Mouse (Mus musculus): ENCODE data around the gene Cpne4. TPM values are rescaled to one million over a fixed set of nuclear protein-coding genes. Genes with fewer than 3 reads are reported as not detected.

Cpne4 gene
- total and polyA plus RNA-seq, 3 experiments = not detected

- no peaks in the 10 kb centered on the region for H3K36me3 ChIP-seq (replicated peaks in 1 of 2; ENCODE audit: control insufficient read depth in 1 of 2, insufficient read depth in 1 of 2, low read length in 1 of 2)
- H3K4me3 ChIP-seq (replicated peaks in 1 of 3; ENCODE audit: low read depth in 2 of 3, low read length in 2 of 3, poor library complexity in 1 of 3) = no peak overlapping the region
- dilution Hi-C loops (cut with MboI; ENCODE audit: extremely low pct_ligation_motif_present, extremely low pct_unique_long_range_greater_than_20kb, low sequenced_read_pairs) = no loop called here
- H3K27ac ChIP-seq (ENCODE audit: insufficient read depth, low read depth) = no peak overlapping the region
- H3K4me2 ChIP-seq (ENCODE audit: insufficient read depth, low read depth, poor library complexity, severe bottlenecking) = no peak overlapping the region
- in situ Hi-C loops (cut with MboI; ENCODE audit: low pct_ligation_motif_present, low pct_unique_long_range_greater_than_20kb, low sequenced_read_pairs) = no loop called here
- H3K9me3 ChIP-seq (replicated peaks; ENCODE audit: low read length) = no peaks in the 10 kb centered on the region
- no peaks in the 10 kb centered on the region for H3K4me1 ChIP-seq (ENCODE audit: control insufficient read depth in 1 of 2, insufficient read depth in 2 of 2)
- TF ChIP-seq ELF1 (IDR thresholded peaks at IDR 0.05; ENCODE audit: low read depth, low read length) (no peak), SIN3A (IDR thresholded peaks at IDR 0.05; ENCODE audit: low read length) (no peak), IRF4 (IDR thresholded peaks at IDR 0.05; ENCODE audit: low read depth, low read length) (no peak), USF1 (IDR thresholded peaks at IDR 0.05; ENCODE audit: low read depth, low read length) (no peak), ZC3H11A (IDR thresholded peaks at IDR 0.05; ENCODE audit: low read depth, low read length) (no peak), ZMIZ1 (IDR thresholded peaks at IDR 0.05; ENCODE audit: low read depth, low read length) (no peak), NELFE (IDR thresholded peaks at IDR 0.05; ENCODE audit: low read depth, low read length) (no peak), POLR2AphosphoS2 (IDR thresholded peaks at IDR 0.05; ENCODE audit: low read depth, low read length) (no peak), HCFC1 (IDR thresholded peaks at IDR 0.05; ENCODE audit: low read depth, low read length) (no peak), PAX5 (IDR thresholded peaks at IDR 0.05; ENCODE audit: low read length) (no peak), GABPA (IDR thresholded peaks at IDR 0.05; ENCODE audit: insufficient replicate concordance, low read depth, low read length) (no peak), RCOR1 (conservative IDR thresholded peaks at IDR 0.05; ENCODE audit: low read depth, low read length) (no peak), UBTF (IDR thresholded peaks at IDR 0.05; ENCODE audit: low read depth, low read length) (no peak)
- DNase-seq (ENCODE audit: extremely low read depth) = no peak
- no peaks in the 10 kb centered on the region for H3K79me2 ChIP-seq (replicated peaks; ENCODE audit: control insufficient read depth, extremely low read depth, insufficient read depth, poor library complexity, severe bottlenecking)
- H3K27me3 ChIP-seq (replicated peaks) = no peaks in the 10 kb centered on the region
- H3K9ac ChIP-seq (ENCODE audit: insufficient read depth, low read depth) = no peak overlapping the region
Observed at GRCm38 (mm10) chr9:104777135-104777534, 230.0 kb downstream of the Cpne4 start.

DNA sequence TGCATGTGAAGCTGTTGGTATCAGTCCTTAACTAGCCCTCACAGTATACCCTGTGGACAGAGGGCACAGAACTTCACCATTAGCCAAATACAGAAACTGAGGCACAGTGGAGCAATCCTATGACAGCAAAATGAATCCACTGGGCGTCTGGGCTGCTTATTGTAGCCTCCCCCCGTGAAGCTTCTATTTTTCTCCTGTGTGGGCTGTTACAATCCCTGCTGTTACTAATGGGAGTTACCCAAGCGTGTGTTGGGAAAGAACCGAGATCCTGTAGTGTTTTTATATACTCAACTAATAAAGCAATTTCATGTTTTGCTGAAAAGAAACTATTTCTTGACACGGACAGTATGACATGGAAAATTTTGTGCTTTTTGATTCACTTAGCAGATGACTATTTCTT, 230.7 kb downstream of the Cpne4 start:
- no peak for DNase-seq (ENCODE audit: extremely low read depth)
- H3K4me1 ChIP-seq (ENCODE audit: control insufficient read depth in 1 of 2, insufficient read depth in 2 of 2) = no peaks in the 10 kb centered on the region
- H3K79me2 ChIP-seq (replicated peaks; ENCODE audit: control insufficient read depth, extremely low read depth, insufficient read depth, poor library complexity, severe bottlenecking) = no peaks in the 10 kb centered on the region
- H3K27me3 ChIP-seq (replicated peaks) = no peaks in the 10 kb centered on the region
- no peak overlapping the region for H3K4me3 ChIP-seq (replicated peaks in 1 of 3; ENCODE audit: low read depth in 2 of 3, low read length in 2 of 3, poor library complexity in 1 of 3)
- H3K27ac ChIP-seq (ENCODE audit: insufficient read depth, low read depth) = no peak overlapping the region
- no peaks in the 10 kb centered on the region for H3K9me3 ChIP-seq (replicated peaks; ENCODE audit: low read length)
- H3K9ac ChIP-seq (ENCODE audit: insufficient read depth, low read depth) = no peak overlapping the region
- TF ChIP-seq RCOR1 (conservative IDR thresholded peaks at IDR 0.05; ENCODE audit: low read depth, low read length) = no peak
- TF ChIP-seq ZKSCAN1 (IDR thresholded peaks at IDR 0.05; ENCODE audit: borderline replicate concordance, low read depth, low read length) = no peak
- TF ChIP-seq CTCF (conservative IDR thresholded peaks at IDR 0.05 in 1 of 2, IDR thresholded peaks at IDR 0.05 in 1 of 2; ENCODE audit: low read depth in 2 of 2, low read length in 2 of 2) = no peak
- in situ Hi-C loops (cut with MboI; ENCODE audit: low pct_ligation_motif_present, low pct_unique_long_range_greater_than_20kb, low sequenced_read_pairs) = no loop called here
- no peaks in the 10 kb centered on the region for H3K36me3 ChIP-seq (replicated peaks in 1 of 2; ENCODE audit: control insufficient read depth in 1 of 2, insufficient read depth in 1 of 2, low read length in 1 of 2)
- dilution Hi-C loops (cut with MboI; ENCODE audit: extremely low pct_ligation_motif_present, extremely low pct_unique_long_range_greater_than_20kb, low sequenced_read_pairs) = no loop called here
- H3K4me2 ChIP-seq (ENCODE audit: insufficient read depth, low read depth, poor library complexity, severe bottlenecking) = no peak overlapping the region

- in situ Hi-C loops (cut with MboI; ENCODE audit: low pct_ligation_motif_present, low pct_unique_long_range_greater_than_20kb, low sequenced_read_pairs) (no loop called here), dilution Hi-C loops (cut with MboI; ENCODE audit: extremely low pct_ligation_motif_present, extremely low pct_unique_long_range_greater_than_20kb, low sequenced_read_pairs) (no loop called here)
- DNase-seq (ENCODE audit: extremely low read depth) = no peak
- no peak overlapping the region for H3K4me3 ChIP-seq (replicated peaks in 1 of 3; ENCODE audit: low read depth in 2 of 3, low read length in 2 of 3, poor library complexity in 1 of 3)
- no peak overlapping the region for H3K27ac ChIP-seq (ENCODE audit: insufficient read depth, low read depth)
- H3K4me1 ChIP-seq (ENCODE audit: control insufficient read depth in 1 of 2, insufficient read depth in 2 of 2) = peaks cover 0 to 3% of the 10 kb centered on the region in 2 experiments; a peak in 1 of 4 replicates
- H3K79me2 ChIP-seq (replicated peaks; ENCODE audit: control insufficient read depth, extremely low read depth, insufficient read depth, poor library complexity, severe bottlenecking) = no peaks in the 10 kb centered on the region
- H3K9me3 ChIP-seq (replicated peaks; ENCODE audit: low read length) = no peaks in the 10 kb centered on the region
- H3K9ac ChIP-seq (ENCODE audit: insufficient read depth, low read depth) = no peak overlapping the region
- no peak overlapping the region for H3K4me2 ChIP-seq (ENCODE audit: insufficient read depth, low read depth, poor library complexity, severe bottlenecking)
- no peaks in the 10 kb centered on the region for H3K27me3 ChIP-seq (replicated peaks)
- H3K36me3 ChIP-seq (replicated peaks in 1 of 2; ENCODE audit: control insufficient read depth in 1 of 2, insufficient read depth in 1 of 2, low read length in 1 of 2) = no peaks in the 10 kb centered on the region
- TF ChIP-seq BHLHE40 (IDR thresholded peaks at IDR 0.05; ENCODE audit: low read depth, low read length) (no peak), KAT2A (IDR thresholded peaks at IDR 0.05; ENCODE audit: insufficient replicate concordance, low read length) (no peak), NELFE (IDR thresholded peaks at IDR 0.05; ENCODE audit: low read depth, low read length) (no peak), ZC3H11A (IDR thresholded peaks at IDR 0.05; ENCODE audit: low read depth, low read length) (no peak), CHD1 (IDR thresholded peaks at IDR 0.05; ENCODE audit: low read depth, low read length) (no peak), MXI1 (IDR thresholded peaks at IDR 0.05; ENCODE audit: low read depth, low read length) (no peak), POLR2AphosphoS2 (IDR thresholded peaks at IDR 0.05; ENCODE audit: low read depth, low read length) (no peak), MAX (IDR thresholded peaks at IDR 0.05; ENCODE audit: low read length) (no peak), SIN3A (IDR thresholded peaks at IDR 0.05; ENCODE audit: low read length) (no peak), CHD2 (IDR thresholded peaks at IDR 0.05; ENCODE audit: low read length) (no peak), E2F4 (IDR thresholded peaks at IDR 0.05; ENCODE audit: insufficient replicate concordance, low read depth, low read length) (no peak), EP300 (IDR thresholded peaks at IDR 0.05; ENCODE audit: low read length) (no peak), CTCF (conservative IDR thresholded peaks at IDR 0.05 in 1 of 2, IDR thresholded peaks at IDR 0.05 in 1 of 2; ENCODE audit: low read depth in 2 of 2, low read length in 2 of 2) (no peak), UBTF (IDR thresholded peaks at IDR 0.05; ENCODE audit: low read depth, low read length) (no peak), ETS1 (conservative IDR thresholded peaks at IDR 0.05; ENCODE audit: low read depth, low read length) (no peak), MEF2A (IDR thresholded peaks at IDR 0.05; ENCODE audit: borderline replicate concordance, low read depth, low read length) (no peak), USF2 (conservative IDR thresholded peaks at IDR 0.05; ENCODE audit: low read depth, low read length) (no peak)
Observed at GRCm38 (mm10) chr9:104796601-104797000, 249.5 kb downstream of the Cpne4 start.
